Mouse (Mus musculus) liver, embryonic 13.5 days (tissue): ENCODE data around the gene Fgf9. TPM values are rescaled to one million over a fixed set of nuclear protein-coding genes. Genes with fewer than 3 reads are reported as not detected.

Source experiments
- ATAC-seq: fragments of 200-750 bp; cut with Nextera tagmentation; 2 replicates; pipeline ENCODE4 v1.8.0; 2017; ENCODE audit warnings: low read depth, mild to moderate bottlenecking, moderate number of reproducible peaks, moderate library complexity
- DNase-seq: peaks from one replicate; pipeline ENCODE4 v3.0.0; 2022
- H3K27ac ChIP-seq: fragments of 300-500 bp; sonication (generic); 2 replicates; pipeline ENCODE4 v1.5.1; 2015; ENCODE audit warnings: moderate library complexity, mild to moderate bottlenecking, inconsistent platforms
- H3K27me3 ChIP-seq: fragments of 300-500 bp; sonication (generic); 2 replicates; pipeline ENCODE4 v1.6.1; 2015; ENCODE audit warnings: mild to moderate bottlenecking, inconsistent platforms
- H3K36me3 ChIP-seq: fragments of 300-500 bp; sonication (generic); 2 replicates; pipeline ENCODE4 v1.6.1; 2015; ENCODE audit warnings: mild to moderate bottlenecking, inconsistent platforms
- H3K4me1 ChIP-seq: fragments of 300-500 bp; sonication (generic); replicated peaks from 2 replicates; pipeline ENCODE4 v1.6.1; 2015; ENCODE audit warnings: inconsistent platforms
- H3K4me2 ChIP-seq: fragments of 300-500 bp; sonication (generic); 2 replicates; pipeline ENCODE4 v1.6.1; 2015; ENCODE audit warnings: inconsistent platforms, mild to moderate bottlenecking, moderate library complexity
- H3K4me3 ChIP-seq: fragments of 300-500 bp; sonication (generic); replicated peaks from 2 replicates; pipeline ENCODE4 v1.5.1; 2015; ENCODE audit warnings: mild to moderate bottlenecking, inconsistent platforms
- H3K9ac ChIP-seq: fragments of 300-500 bp; sonication (generic); 2 replicates; pipeline ENCODE4 v1.6.1; 2015; ENCODE audit warnings: mild to moderate bottlenecking, inconsistent platforms
- H3K9me3 ChIP-seq: fragments of 300-500 bp; sonication (generic); replicated peaks from 2 replicates; pipeline ENCODE4 v1.6.1; 2016; ENCODE audit warnings: inconsistent platforms
- whole genome bisulfite sequencing: fragments of 180-500 bp; shearing (Covaris S2); methylation state at CpG from one replicate; pipeline ENCODE4 v1.1.7; 2015; ENCODE audit not compliant: insufficient replicate concordance; 5-methylcytosine and 5-hydroxymethylcytosine counted together
- polyA plus RNA-seq: library from polyadenylated mRNA; unstranded; fragments of >200 nt; fragmentation: Nextera tagmentation; extraction: Ambion mirVana; gene quantifications from 2 replicates; pipeline ENCODE4 v1.2.1, GENCODE M21; 2015

Fgf9 gene
- polyA plus RNA-seq, 1 experiment from 2014 or later: 0.68 TPM

DNA sequence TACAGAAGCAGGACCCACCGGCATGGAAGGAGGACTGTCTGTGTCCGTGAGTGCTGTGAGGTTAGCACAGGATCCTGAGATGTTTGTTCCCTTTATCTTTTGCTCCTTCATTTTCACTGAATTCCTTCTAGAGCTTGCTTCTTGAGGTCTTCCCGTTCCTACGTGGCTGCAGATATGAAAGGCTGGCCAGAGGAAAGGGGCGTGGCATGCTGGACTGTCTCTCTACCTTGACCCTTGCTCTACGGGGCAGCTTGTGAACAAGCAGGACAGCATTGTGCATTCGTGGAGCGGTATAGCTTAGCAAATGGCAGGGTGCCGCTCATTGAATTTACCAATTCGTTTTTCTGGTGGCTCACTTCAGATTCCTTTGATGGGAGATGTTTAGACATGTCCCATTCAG is 21.0 kb downstream of the Fgf9 start:
- Histone ChIP-seq H3K4me3 (no peak overlapping the region), H3K9me3 (no peaks in the 10 kb centered on the region), H3K9ac (no peak overlapping the region), H3K27me3 (no peaks in the 10 kb centered on the region), H3K27ac (no peak overlapping the region), H3K4me1 (no peaks in the 10 kb centered on the region), H3K36me3 (no peaks in the 10 kb centered on the region), H3K4me2 (no peak overlapping the region)
- 58% methylated on average over 10 of the region's 10 CpGs for WGBS
- ATAC-seq: no peak
- no peak for DNase-seq

DNA sequence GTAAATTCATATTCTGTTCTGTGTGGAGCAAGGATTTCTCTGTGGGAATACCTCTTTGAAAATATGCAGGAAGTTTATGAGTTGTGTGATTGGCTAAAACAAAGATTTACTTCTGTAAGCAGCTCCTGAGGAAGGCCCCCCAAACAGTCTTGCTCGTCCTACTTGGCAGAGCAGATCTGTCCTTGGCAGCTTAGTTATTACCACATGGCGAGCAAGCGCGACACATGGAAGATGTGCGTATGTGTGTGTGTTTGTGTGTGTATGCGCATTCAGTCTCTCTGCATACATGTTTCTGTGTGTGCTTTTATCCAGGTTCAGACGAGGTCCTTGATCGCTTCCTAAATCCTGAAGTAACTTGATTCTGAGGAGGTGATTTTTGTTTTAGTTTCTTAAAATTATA is 29.3 kb downstream of the Fgf9 start:
- Histone ChIP-seq H3K9me3 (no peaks in the 10 kb centered on the region), H3K36me3 (no peaks in the 10 kb centered on the region), H3K4me2 (no peak overlapping the region), H3K4me1 (no peaks in the 10 kb centered on the region), H3K9ac (no peak overlapping the region), H3K27ac (no peak overlapping the region), H3K4me3 (no peak overlapping the region), H3K27me3 (no peaks in the 10 kb centered on the region)
- ATAC-seq (no peak), DNase-seq (no peak)
- WGBS: 76% methylated on average over 8 of the region's 8 CpGs

DNA sequence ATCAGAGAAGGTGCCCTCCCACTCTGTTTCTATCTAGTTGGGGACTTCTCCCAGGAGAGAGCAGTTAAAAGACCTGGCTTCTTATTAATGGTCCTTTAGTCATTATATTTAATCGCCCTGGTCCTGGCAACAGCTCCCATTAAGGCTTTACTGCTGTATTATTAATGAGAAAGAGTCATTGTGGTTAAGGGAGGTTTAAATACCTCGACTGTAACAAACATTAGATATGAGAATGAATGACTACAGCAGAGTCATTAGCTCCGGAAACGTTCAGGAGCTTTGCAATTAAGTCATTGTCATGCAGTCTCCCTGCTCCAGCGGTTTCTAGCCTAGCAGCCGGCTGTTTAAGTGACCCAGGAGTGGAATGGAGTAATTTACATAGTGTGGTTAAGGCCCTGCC is 31.0 kb downstream of the Fgf9 start:
- no peak for ATAC-seq

DNA sequence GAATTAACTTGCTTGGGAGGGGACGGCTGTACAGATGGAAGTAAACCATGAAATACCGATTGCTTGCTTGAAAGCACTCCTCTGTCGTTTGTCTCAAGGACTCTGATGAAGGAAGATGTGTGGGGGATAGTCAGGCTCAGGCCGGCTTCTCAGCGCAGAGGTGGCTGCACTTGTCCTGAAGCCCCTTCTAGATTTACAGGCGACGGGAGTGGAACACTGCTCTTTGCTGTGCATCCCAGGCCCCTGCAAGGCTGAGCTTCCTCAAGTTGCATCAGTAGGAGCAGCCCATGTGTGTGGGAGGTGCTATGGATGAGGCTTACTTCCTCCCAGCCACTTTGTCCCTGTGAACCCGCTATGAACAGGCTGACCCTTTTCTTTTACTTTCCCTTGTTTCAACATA is 33.9 kb downstream of the Fgf9 start:
- 60% methylated on average over 8 of the region's 8 CpGs for WGBS
- no peak for DNase-seq
- H3K4me2 ChIP-seq: no peak overlapping the region

More for the DNA sequence above, 31.0 kb downstream of the Fgf9 start:
- no peak overlapping the region for H3K4me2 ChIP-seq
- H3K27me3 ChIP-seq: no peaks in the 10 kb centered on the region
- no peaks in the 10 kb centered on the region for H3K4me1 ChIP-seq
- no peak for DNase-seq
- H3K4me3 ChIP-seq: no peak overlapping the region
- no peaks in the 10 kb centered on the region for H3K36me3 ChIP-seq
- no peak overlapping the region for H3K27ac ChIP-seq
- 28% methylated on average over 6 of the region's 6 CpGs for WGBS
- H3K9me3 ChIP-seq: no peaks in the 10 kb centered on the region
- no peak overlapping the region for H3K9ac ChIP-seq

DNA sequence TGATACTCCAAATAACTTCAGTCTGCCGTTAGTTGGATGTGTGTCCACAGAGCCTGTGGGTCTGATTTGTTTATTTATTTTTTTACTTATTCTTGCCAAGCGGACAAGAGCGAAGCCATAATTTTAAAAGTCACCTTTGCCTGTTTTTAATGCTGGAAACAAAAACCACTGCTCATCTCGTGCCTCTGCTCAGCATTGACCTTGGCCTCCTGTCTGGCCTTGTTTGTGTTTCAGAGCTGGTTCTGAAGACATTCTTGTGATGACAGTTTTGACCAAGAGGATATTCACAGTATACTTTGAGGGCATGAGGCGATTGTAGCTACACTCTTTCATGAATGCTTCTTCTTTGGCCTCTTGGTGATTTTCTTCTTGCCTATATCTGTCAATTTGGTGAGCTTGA is 35.2 kb downstream of the Fgf9 start:
- Histone ChIP-seq H3K9ac (no peak overlapping the region), H3K27me3 (no peaks in the 10 kb centered on the region), H3K36me3 (no peaks in the 10 kb centered on the region), H3K9me3 (no peaks in the 10 kb centered on the region), H3K4me3 (no peak overlapping the region), H3K4me1 (no peaks in the 10 kb centered on the region), H3K27ac (no peak overlapping the region), H3K4me2 (no peak overlapping the region)
- 62% methylated on average over 5 of the region's 5 CpGs for WGBS
- DNase-seq: no peak
- no peak for ATAC-seq

More for the DNA sequence above, 33.9 kb downstream of the Fgf9 start:
- Histone ChIP-seq H3K36me3 (no peaks in the 10 kb centered on the region), H3K9me3 (no peaks in the 10 kb centered on the region), H3K27me3 (no peaks in the 10 kb centered on the region), H3K4me1 (no peaks in the 10 kb centered on the region), H3K9ac (no peak overlapping the region), H3K4me3 (no peak overlapping the region), H3K27ac (no peak overlapping the region)
- no peak for ATAC-seq

DNA sequence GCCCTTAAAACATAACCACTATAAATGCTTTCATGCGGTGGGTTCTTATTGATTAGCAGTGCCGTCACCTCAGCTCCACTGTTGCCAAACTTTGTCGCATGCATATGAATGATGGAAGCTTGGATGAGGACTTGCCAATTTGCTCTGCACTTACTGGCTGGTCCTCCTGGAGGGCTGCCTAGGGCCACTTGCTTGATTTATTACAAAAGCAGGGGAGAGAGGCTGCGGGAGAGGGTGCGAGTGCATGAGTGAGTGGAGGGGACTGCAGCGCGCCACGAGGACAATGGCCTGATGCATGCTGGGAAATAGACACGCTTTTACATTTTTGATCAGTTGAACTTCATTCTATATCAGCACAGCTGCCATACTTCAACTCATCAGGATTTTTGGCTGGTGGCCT is 39.3 kb downstream of the Fgf9 start:
- no peak overlapping the region for H3K4me3 ChIP-seq
- no peaks in the 10 kb centered on the region for H3K36me3 ChIP-seq
- no peak for DNase-seq
- whole genome bisulfite sequencing: 76% methylated on average over 9 of the region's 9 CpGs
- no peaks in the 10 kb centered on the region for H3K9me3 ChIP-seq
- H3K9ac ChIP-seq: no peak overlapping the region
- H3K4me1 ChIP-seq: no peaks in the 10 kb centered on the region
- no peak overlapping the region for H3K27ac ChIP-seq
- H3K4me2 ChIP-seq: no peak overlapping the region
- no peak for ATAC-seq
- H3K27me3 ChIP-seq: no peaks in the 10 kb centered on the region

DNA sequence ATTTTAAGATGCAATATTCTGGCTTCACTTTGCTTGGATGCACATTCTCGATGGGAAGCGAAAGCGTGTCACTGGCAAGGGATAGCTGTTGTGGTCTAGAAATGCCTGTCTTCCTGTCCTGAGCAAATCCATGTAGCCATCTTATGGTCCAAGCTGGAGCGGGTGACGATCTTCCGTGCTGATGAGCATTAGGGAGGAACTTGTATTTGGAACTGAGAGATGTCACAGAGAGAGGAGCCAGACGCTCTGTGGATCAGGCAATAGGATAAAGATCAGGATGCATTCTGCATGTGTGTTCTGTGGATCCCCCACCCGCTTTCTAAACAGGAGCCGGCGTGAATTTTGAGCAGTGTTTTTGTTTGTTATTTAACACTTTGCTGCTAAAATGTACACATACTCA is 41.2 kb downstream of the Fgf9 start:
- DNase-seq (no peak), ATAC-seq (no peak)
- Histone ChIP-seq H3K36me3 (no peaks in the 10 kb centered on the region), H3K4me1 (no peaks in the 10 kb centered on the region), H3K9ac (no peak overlapping the region), H3K9me3 (no peaks in the 10 kb centered on the region), H3K4me3 (no peak overlapping the region), H3K27me3 (no peaks in the 10 kb centered on the region), H3K4me2 (no peak overlapping the region), H3K27ac (no peak overlapping the region)
- WGBS: 72% methylated on average over 10 of the region's 10 CpGs

DNA sequence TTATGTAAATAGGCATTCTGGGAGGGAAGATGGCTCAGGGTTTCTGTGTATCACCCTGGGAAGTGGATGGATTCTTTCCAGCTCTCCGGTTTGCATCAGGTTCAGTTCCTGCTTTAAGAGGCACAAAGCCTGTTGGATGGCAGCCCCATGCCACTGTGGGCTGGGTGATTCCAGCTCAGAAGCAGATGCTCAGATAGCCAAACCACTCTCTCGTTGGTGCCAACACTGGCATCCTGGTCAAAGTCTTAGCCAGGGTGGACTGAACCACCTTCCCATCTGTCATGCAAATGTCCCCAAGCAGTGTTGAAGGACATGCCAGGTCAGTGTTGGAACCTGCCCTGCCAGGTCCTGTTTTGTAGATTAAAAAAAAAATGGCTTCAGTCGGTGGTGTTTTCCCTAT is 42.0 kb downstream of the Fgf9 start:
- 49% methylated on average over 3 of the region's 3 CpGs for WGBS
- Histone ChIP-seq H3K9ac (no peak overlapping the region), H3K4me3 (no peak overlapping the region), H3K9me3 (no peaks in the 10 kb centered on the region), H3K27me3 (no peaks in the 10 kb centered on the region), H3K36me3 (no peaks in the 10 kb centered on the region), H3K27ac (no peak overlapping the region), H3K4me2 (no peak overlapping the region), H3K4me1 (no peaks in the 10 kb centered on the region)
- DNase-seq (no peak), ATAC-seq (no peak)

DNA sequence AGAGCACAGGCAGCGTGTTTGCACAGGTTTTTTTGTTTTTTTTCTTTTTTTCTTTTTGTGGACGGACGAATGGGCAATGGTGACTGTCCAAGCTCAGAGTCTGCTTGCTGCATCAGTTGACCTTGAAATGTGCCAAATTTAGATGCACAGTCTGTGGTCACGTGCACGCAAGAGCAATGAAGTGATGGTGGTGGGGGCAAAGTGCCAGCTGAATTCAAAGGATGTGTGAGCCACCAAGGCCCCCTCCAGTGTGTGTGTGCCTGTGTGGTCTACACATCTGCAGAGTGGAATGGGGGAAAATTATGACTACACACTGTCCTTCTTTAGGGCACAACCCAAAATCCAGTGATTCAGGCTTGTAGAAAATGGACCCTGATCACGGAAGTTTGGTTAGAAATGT is 42.8 kb downstream of the Fgf9 start:
- Histone ChIP-seq H3K9me3 (no peaks in the 10 kb centered on the region), H3K27me3 (no peaks in the 10 kb centered on the region), H3K4me1 (no peaks in the 10 kb centered on the region), H3K9ac (no peak overlapping the region), H3K36me3 (no peaks in the 10 kb centered on the region), H3K4me2 (no peak overlapping the region), H3K27ac (no peak overlapping the region), H3K4me3 (no peak overlapping the region)
- no peak for ATAC-seq
- WGBS: 41% methylated on average over 6 of the region's 6 CpGs
- DNase-seq: no peak

DNA sequence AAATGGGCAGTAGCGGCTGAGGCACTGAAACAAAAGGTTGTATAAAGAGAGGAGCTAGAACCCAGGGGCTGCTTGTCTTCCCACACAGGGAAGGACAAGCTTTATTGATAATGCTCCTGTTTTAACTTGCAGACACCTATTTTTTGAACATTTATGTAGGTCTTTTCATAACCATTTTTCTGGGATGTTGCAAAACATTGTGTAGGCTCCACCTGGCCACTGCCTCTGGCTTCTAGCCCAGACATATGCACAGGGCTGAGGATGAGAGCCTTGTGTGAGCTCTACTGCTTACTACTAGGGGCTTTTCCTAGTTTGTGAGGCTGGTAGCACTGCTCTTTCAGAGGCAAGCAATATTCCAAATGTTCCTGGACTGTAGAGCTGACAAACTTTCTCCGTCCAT is 43.8 kb downstream of the Fgf9 start:
- no peak overlapping the region for H3K27ac ChIP-seq
- ATAC-seq (no peak), DNase-seq (no peak)
- no peak overlapping the region for H3K4me2 ChIP-seq
- H3K36me3 ChIP-seq: no peaks in the 10 kb centered on the region
- H3K27me3 ChIP-seq: no peaks in the 10 kb centered on the region
- no peaks in the 10 kb centered on the region for H3K9me3 ChIP-seq
- 72% methylated on average over 2 of the region's 2 CpGs for WGBS
- H3K4me1 ChIP-seq: no peaks in the 10 kb centered on the region
- H3K9ac ChIP-seq: no peak overlapping the region
- no peak overlapping the region for H3K4me3 ChIP-seq

DNA sequence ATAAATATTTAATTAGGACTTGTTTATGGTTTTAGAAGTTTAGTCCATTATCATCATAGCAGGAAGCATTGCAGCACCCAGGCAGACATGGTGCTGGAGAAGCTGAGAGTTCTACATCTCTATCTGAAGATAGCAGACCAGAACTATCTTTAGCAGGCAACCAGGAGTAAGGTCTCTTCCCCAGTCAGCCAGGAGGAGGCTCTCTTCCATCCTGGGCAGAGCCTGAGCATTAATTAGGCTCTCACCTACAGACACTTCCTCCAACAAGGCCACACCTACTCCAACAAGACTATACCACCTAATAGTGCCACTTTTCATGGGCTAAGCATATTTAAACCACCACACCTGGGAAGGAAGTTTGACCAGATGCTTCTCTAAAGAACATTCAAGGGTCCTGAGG is 54.3 kb downstream of the Fgf9 start:
- ATAC-seq (no peak), DNase-seq (no peak)
- Histone ChIP-seq H3K4me1 (no peaks in the 10 kb centered on the region), H3K9me3 (no peaks in the 10 kb centered on the region), H3K4me3 (no peak overlapping the region), H3K36me3 (no peaks in the 10 kb centered on the region), H3K27ac (no peak overlapping the region), H3K4me2 (no peak overlapping the region), H3K9ac (no peak overlapping the region), H3K27me3 (no peaks in the 10 kb centered on the region)

DNA sequence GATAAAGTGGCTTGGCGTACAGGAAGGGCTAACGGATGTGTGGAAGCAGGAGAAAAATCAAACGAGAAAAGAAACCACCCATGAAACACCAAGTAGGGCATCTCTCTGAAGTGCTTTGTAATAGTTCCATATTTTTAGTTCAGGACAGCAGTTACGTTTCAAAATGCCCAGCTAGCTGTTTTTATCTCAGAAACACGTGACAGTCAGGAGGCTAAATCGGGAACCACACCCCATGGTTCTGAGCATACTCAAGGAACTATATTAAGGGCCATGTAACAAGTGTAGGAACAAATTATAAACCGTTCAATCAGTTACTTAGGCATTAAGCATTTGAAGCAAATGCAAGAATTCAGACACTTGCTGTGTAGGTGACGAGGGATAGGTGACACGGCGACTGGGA is 56.2 kb downstream of the Fgf9 start:
- H3K27ac ChIP-seq: no peak overlapping the region
- WGBS: 70% methylated on average over 10 of the region's 10 CpGs
- no peaks in the 10 kb centered on the region for H3K36me3 ChIP-seq
- no peak overlapping the region for H3K4me3 ChIP-seq
- ATAC-seq (no peak), DNase-seq (no peak)
- no peak overlapping the region for H3K9ac ChIP-seq
- no peaks in the 10 kb centered on the region for H3K9me3 ChIP-seq
- H3K4me1 ChIP-seq: no peaks in the 10 kb centered on the region
- H3K4me2 ChIP-seq: no peak overlapping the region
- no peaks in the 10 kb centered on the region for H3K27me3 ChIP-seq
